In the genomic region with DNA sequence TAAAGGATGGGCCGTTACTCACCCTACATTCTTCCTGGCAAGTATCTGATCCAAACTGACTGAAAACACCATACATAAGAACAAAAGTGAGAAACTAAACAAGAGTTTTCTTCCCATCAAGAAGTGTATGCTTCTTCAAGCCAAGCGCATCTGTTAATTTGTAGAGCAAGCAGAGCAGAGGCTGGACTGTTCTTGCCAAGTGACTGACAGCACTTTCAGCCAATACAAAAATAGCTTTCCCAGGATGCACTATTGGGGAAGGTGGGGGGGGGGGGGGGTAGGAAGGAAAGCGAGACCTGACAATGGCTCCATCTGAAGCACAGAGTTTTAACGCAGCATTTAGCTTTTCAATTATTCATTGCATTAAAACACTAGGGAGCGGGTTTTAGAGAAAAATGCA, we compare ENCODE assay signal across 26 mouse cellular contexts. TPM values are rescaled to one million over a fixed set of nuclear protein-coding genes. Genes with fewer than 3 reads are reported as not detected.
DNase-seq lines count a peak whose midpoint lies in the region; ATAC-seq and TF ChIP-seq lines count a peak whose summit lies in the region.
"Had no signal": no experiment of that assay in that cellular context is flagged by ENCODE, and none has a peak within 500 bp of the region (broad histone marks: within the 10 kb centered on the region; RNA-seq: fewer than 3 reads in every experiment).

A gene (minus strand): TSS at position 180 of the 400 bp plus-strand sequence.

- H3K4me3 ChIP-seq in forebrain, embryonic 14.5 days (ENCODE audit: low read depth, low read length) = no peak within 1 kb of the TSS
- no peak within 1 kb of the TSS for H3K4me3 ChIP-seq in forebrain, embryonic 10.5 days
- H3K4me3 ChIP-seq in left cerebral cortex, adult 2 months = peak within 1 kb of the TSS; percentile 42
- H3K4me3 ChIP-seq: embryonic facial prominence, embryonic 15.5 days; gastrocnemius, adult 2 months; heart, embryonic 12.5 days; hindbrain, embryonic 12.5 days; midbrain, embryonic 13.5 days; neural tube, embryonic 13.5 days; stomach, embryonic 15.5 days had no signal

- no peaks in the 10 kb centered on the region for H3K4me1 ChIP-seq in forebrain, embryonic 14.5 days (ENCODE audit: control insufficient read depth, insufficient read depth, low read length)
- no peaks in the 10 kb centered on the region for H3K4me1 ChIP-seq in forebrain, embryonic 10.5 days
- H3K4me1 ChIP-seq: embryonic facial prominence, embryonic 15.5 days; heart, embryonic 12.5 days; hindbrain, embryonic 12.5 days; midbrain, embryonic 13.5 days; neural tube, embryonic 13.5 days; stomach, embryonic 15.5 days had no signal

- TF ChIP-seq CTCF in left cerebral cortex, adult 2 months (IDR thresholded peaks at IDR 0.05) = no peak
- TF ChIP-seq CTCF in brain, embryonic 14.5 days (IDR thresholded peaks at IDR 0.05; ENCODE audit: borderline replicate concordance, extremely low read depth, insufficient read depth, insufficient read length) = no peak

- ATAC-seq in forebrain, embryonic 14.5 days = no peak
- ATAC-seq: midbrain, embryonic 13.5 days had no signal

- H3K9me3 ChIP-seq in forebrain, embryonic 14.5 days (replicated peaks; ENCODE audit: control insufficient read depth, low read length) = no peaks in the 10 kb centered on the region
- H3K9me3 ChIP-seq in forebrain, embryonic 10.5 days = no peaks in the 10 kb centered on the region
- H3K9me3 ChIP-seq: embryonic facial prominence, embryonic 15.5 days; G1E; heart, embryonic 12.5 days; hindbrain, embryonic 12.5 days; midbrain, embryonic 13.5 days; neural tube, embryonic 13.5 days; stomach, embryonic 15.5 days had no signal

- no peaks in the 10 kb centered on the region for H3K27me3 ChIP-seq in forebrain, embryonic 14.5 days (replicated peaks; ENCODE audit: control insufficient read depth, insufficient read depth, low read length)
- no peaks in the 10 kb centered on the region for H3K27me3 ChIP-seq in forebrain, embryonic 10.5 days (ENCODE audit: poor library complexity, severe bottlenecking)
- H3K27me3 ChIP-seq: embryonic facial prominence, embryonic 15.5 days; heart, embryonic 12.5 days; hindbrain, embryonic 12.5 days; midbrain, embryonic 13.5 days; neural tube, embryonic 13.5 days; stomach, embryonic 15.5 days had no signal

- peak; percentile 24 for DNase-seq in forebrain, embryonic 14.5 days (ENCODE audit: low spot score)
- DNase-seq in forebrain, embryonic 10.5 days (ENCODE audit: extremely low spot score, low spot score) = no peak
- DNase-seq in left cerebral cortex, adult 2 months (ENCODE audit: extremely low spot score in 1 of 2, low spot score in 2 of 2) = no peak
- no peak for DNase-seq in left cerebral cortex, adult 11 months (ENCODE audit: low spot score)
- DNase-seq in brain, embryonic 14.5 days (ENCODE audit: low read depth) = peak; percentile 42
- DNase-seq in testis, postnatal 14 days (ENCODE audit: low spot score) = peak; percentile 37
- no peak for DNase-seq in adrenal gland, adult 8-10 months
- DNase-seq: cerebellum, postnatal 10 days; gastrocnemius, adult 2 months; heart, postnatal 14 days; kidney, adult 8-10 months; kidney, postnatal 14 days; lung, adult 18-20 months; lung, postnatal 14 days; right cerebral cortex, postnatal 14 days had no signal

- no peak within 1 kb of the TSS for H3K4me2 ChIP-seq in forebrain, embryonic 14.5 days (ENCODE audit: low read length)
- H3K4me2 ChIP-seq: embryonic facial prominence, embryonic 15.5 days; heart, embryonic 12.5 days; hindbrain, embryonic 12.5 days; liver, embryonic 11.5 days; midbrain, embryonic 13.5 days; neural tube, embryonic 13.5 days; stomach, embryonic 15.5 days had no signal

- TF ChIP-seq POLR2A in brain, embryonic 14.5 days (IDR thresholded peaks at IDR 0.05; ENCODE audit: borderline replicate concordance, extremely low read depth, insufficient read depth, insufficient read length, poor library complexity, severe bottlenecking) = no peak

- intact Hi-C loops in left cerebral cortex, adult 2 months (cut with DNase I) = no loop called here

- WGBS in forebrain, embryonic 14.5 days = 85% methylated on average over 5 of the region's 5 CpGs
- 91% methylated on average over 5 of the region's 5 CpGs for WGBS in forebrain, embryonic 10.5 days

- no peak within 1 kb of the TSS for H3K27ac ChIP-seq in forebrain, embryonic 14.5 days (ENCODE audit: low read depth, low read length)
- no peak within 1 kb of the TSS for H3K27ac ChIP-seq in forebrain, embryonic 10.5 days
- H3K27ac ChIP-seq in left cerebral cortex, adult 2 months = peak within 1 kb of the TSS; percentile 21; the same call in 1 of the 2 replicates
- H3K27ac ChIP-seq: embryonic facial prominence, embryonic 15.5 days; gastrocnemius, adult 2 months; hindbrain, embryonic 12.5 days; midbrain, embryonic 13.5 days; neural tube, embryonic 13.5 days; stomach, embryonic 15.5 days had no signal

- no peak within 1 kb of the TSS for H3K9ac ChIP-seq in forebrain, embryonic 14.5 days (ENCODE audit: low read length)
- H3K9ac ChIP-seq: embryonic facial prominence, embryonic 15.5 days; heart, embryonic 12.5 days; hindbrain, embryonic 12.5 days; midbrain, embryonic 13.5 days; neural tube, embryonic 13.5 days; stomach, embryonic 15.5 days had no signal

- no peaks in the 10 kb centered on the region for H3K36me3 ChIP-seq in forebrain, embryonic 14.5 days (ENCODE audit: control insufficient read depth, insufficient read depth, low read length)
- no peaks in the 10 kb centered on the region for H3K36me3 ChIP-seq in forebrain, embryonic 10.5 days (replicated peaks)
- H3K36me3 ChIP-seq: embryonic facial prominence, embryonic 15.5 days; G1E; heart, embryonic 12.5 days; hindbrain, embryonic 12.5 days; midbrain, embryonic 13.5 days; neural tube, embryonic 13.5 days; stomach, embryonic 15.5 days had no signal

RNA-seq across cellular contexts. Expression of the gene that starts here (rescaled TPM):
- 3.9 and 4.5 TPM in 2 replicates for polyA plus RNA-seq in forebrain, embryonic 14.5 days (2014; fragmentation: Nextera tagmentation; extraction: Ambion mirVana)
- polyA plus RNA-seq in forebrain, embryonic 10.5 days (2016; fragmentation: Nextera tagmentation; extraction: Ambion mirVana) = not detected in 2 replicates
- 10 to 100 TPM; 22.8 to 26.1 TPM for total RNA-seq in left cerebral cortex, adult 2 months (2021)
- 0.98 and 2.2 TPM in 2 replicates for polyA plus RNA-seq in brain, embryonic 14.5 days (2012; rRNA removed)
- total RNA-seq in adrenal gland, adult 8-10 months (2022) = under 1 TPM in 1 of 4 experiments, not detected in 3; 0.20 TPM
- total RNA-seq: adrenal gland, adult 18-20 months; G1E; gastrocnemius, adult 2 months; megakaryocyte, adult 5-6 weeks had no signal
- polyA plus RNA-seq: G1E; liver, embryonic 11.5 days; spleen, adult 2 months; stomach, embryonic 15.5 days had no signal

Comparison
In these comparisons a context has a peak if more than half of its experiments do, and no peak if none do; other contexts are left out.
1. RNA of the gene that starts here (total RNA-seq): 22.8 to 26.1 TPM in left cerebral cortex, adult 2 months; 0.20 TPM in adrenal gland, adult 8-10 months; every median in the first group is over 10 times any median in the second.
2. DNase-seq: peak in forebrain, embryonic 14.5 days (single experiment), brain, embryonic 14.5 days (single experiment) and testis, postnatal 14 days (single experiment); none in forebrain, embryonic 10.5 days (single experiment), left cerebral cortex, adult 2 months (0 of 2), left cerebral cortex, adult 11 months (single experiment) and adrenal gland, adult 8-10 months (single experiment).